Mouse (Mus musculus) retina, postnatal 1 day (tissue): ENCODE measurements around the gene Sp6.

Experiments
- DNase-seq: peaks from one replicate; pipeline ENCODE4 v3.0.0-alpha.2; 2012

Sp6 gene

DNA sequence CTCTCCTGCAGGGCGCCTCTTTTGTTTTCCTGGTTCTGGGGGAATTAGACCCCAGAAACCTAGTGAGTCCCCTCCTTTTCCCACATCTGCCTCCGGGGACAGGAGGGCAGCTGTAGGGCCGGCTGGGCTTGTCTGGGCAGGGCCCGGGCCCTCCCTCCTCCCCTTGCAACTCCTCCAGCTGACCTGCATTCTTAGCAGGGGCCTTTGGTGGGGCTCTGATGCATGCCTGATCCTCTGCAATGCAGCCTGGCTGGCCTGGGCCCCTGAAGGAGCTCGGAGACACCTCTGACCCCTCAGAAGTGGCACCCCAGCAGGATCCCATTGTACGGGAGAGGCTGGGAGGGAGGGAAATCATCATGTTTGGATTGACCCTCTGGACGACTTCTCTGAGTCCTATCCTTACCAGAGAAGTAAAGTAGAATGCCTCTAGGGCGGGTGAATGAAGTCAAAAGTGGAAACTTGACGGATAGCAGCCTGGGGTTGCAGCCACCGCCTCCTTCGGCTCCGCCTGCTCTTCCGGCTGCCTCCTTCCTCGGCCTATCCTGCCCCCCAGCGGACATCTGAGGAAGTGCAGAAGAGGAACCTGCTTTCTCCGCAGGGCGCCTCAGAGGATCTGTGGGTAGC is 12.6 kb downstream of the Sp6 start:
- peak; percentile 90 for DNase-seq

DNA sequence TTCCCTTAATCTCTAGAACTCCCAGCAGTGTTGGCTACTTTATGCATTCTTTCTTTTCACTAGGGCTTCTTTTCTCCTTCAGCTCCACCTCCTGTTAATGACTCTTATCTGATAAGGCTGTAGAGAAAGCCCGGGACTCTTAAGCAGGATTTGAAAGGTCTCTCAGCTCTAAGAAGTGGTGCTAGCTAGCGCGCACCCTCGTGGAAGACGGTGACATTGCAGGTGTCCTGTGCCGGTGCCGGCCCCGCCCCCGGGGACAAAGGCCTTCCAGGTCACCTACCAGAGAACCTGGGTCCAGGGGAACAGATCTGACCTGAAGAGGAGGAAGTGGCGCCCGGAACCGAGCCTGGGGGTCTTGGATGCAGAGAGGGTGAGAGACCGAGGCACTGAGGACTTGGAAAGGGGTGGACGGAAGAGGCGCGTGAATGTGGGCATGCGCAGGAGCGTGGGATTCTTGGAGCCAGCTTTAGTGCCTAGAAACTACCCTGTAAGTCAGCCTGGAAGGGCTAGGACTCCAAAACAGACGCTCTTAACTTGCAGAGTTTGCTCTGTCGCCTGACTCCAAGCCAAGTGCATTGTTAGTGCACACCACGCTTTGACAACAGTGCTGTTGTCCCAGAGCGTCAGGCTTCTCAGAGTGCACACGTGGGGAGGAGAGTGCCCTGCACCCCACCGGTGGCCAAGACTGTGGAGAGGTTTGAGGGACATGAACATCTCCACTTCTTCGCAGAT is 16.7 kb downstream of the Sp6 start, which contains the start of gene Scrn2:
Gene Scrn2, plus strand, starts transcription at position 253 of the 732 bp plus-strand sequence.
- peak; percentile 92 for DNase-seq

DNA sequence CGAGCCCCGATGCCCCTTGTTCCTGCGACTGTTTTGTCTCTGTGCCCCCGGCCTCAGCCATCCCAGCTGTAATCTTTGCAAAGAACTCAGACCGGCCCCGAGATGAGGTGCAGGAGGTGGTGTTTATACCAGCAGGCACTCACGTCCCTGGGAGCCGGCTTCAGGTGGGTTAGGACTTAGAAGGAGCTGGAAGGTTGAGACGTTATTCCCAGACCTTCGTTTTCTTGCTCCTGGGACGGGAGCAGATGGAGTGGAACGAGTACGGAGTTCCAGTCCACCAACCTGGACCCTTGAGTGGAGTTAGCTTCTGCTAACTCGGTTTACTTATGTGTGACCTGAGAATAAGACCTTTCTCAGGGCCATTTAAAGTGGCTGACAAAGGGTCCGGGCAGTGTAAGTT is 17.2 kb downstream of the Sp6 start:
- no peak for DNase-seq

DNA sequence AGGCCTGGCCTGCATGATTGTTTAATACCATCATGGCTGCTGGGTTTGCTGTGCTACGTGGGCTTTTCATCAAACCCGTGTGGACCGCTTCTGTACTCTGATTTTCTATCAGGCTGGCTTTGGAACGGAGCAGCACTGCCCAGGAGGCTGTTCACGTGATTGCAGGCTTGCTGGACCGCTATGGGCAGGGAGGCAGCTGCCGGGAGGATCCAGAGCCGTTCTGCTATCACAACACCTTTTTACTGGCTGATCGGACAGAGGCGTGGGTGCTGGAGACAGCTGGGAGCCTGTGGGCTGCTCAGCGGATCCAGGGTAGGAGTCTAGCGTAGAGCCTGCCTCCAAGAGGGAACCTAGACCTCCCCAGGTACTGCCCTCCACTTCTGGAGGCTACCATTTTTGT is 18.8 kb downstream of the Sp6 start:
- DNase-seq: no peak

- no peak for DNase-seq
Observed at GRCm38 (mm10) chr11:97032499-97032898, 19.3 kb downstream of the Sp6 start.

- no peak for DNase-seq
Observed at GRCm38 (mm10) chr11:97033781-97034180, 20.6 kb downstream of the Sp6 start.

GRCm38 (mm10) chr11:97036141-97036540 is 22.9 kb downstream of the Sp6 start:
- DNase-seq: no peak

- DNase-seq: no peak
Observed at GRCm38 (mm10) chr11:97038881-97039280, 25.7 kb downstream of the Sp6 start.

DNA sequence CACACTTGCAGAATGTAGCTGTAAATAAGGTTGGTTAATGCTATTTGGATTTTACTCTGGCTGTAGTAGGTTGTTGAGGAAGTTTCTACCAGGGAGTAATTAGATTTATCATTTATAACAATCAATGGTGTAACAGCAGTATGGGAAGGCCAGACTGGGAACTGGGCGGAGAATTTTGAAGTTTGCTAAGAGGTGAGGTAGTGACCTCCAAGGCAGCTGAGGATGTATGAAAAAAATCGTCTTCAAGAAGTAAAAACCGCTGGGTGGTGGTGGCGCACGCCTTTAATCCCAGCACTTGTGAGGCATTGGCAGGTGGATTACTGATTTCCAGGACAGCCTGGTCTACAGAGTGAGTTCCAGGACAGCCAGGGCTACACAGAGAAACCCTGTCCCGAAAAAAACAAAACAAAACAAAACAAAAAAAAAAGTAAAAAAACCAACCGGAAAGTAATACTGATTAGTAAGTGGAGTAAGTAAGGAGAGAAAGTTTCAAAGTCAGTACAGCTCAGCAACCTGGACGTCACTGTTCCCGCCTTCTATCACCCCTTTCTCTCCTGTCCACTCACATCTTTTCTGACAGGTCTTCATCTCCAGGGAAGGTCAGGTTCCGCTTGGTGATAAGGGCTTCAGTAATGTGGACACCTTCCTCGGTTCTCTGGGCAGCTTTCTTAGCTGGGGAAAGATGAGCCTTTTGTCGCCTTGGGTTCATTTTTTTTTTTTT is 27.3 kb downstream of the Sp6 start:
- DNase-seq: no peak

DNA sequence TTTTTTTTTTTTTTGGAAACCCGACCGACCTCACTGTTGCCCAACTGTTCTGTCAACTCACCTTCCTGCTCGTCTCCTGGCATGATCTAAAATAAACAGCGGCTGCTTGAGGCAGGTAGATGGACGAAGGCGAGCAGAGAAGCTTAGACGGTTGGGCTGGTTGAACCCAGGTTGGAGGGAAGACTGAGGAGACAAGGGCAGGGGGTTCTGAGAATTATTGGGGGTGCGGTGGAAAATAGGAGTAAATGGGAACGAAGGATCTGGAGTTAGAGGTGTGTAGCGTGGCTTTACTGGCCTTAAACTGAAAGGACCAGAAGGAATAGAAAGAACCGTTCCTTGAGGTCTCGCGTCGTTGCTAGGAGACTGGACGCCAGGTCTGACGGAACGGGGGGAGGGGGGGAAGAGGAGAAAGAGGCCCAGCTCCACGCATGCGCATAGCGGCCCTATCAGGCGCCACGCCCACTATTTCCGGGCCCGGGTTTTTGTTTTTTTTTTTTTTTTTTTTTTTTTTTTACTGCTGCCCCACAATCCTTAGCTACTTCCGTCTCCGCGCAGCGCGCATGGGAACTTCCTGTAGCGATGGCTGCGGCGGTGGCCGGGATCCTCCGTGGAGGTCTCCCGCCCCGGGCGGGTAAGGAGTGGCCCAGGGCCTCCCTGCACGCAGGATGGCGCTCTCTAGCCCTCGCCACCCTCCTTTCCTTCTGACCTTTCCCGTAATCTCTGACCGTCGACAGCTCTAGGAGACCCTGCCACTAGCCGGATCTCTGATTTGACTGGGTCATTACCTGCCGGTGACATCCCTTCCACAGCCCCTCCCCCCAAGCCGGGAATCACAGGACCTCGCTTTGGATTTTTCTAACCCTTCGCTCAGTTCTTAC is 28.1 kb downstream of the Sp6 start, which contains the start of the genes Lrrc46 and Mrpl10:
Gene Lrrc46, minus strand, starts transcription at position 386 of the 878 bp plus-strand sequence.
Gene Mrpl10, plus strand, starts transcription at position 539 of the 878 bp plus-strand sequence.
- peak; percentile 98 for DNase-seq

GRCm38 (mm10) chr11:97044902-97045301 is 31.7 kb downstream of the Sp6 start:
- DNase-seq: no peak

DNA sequence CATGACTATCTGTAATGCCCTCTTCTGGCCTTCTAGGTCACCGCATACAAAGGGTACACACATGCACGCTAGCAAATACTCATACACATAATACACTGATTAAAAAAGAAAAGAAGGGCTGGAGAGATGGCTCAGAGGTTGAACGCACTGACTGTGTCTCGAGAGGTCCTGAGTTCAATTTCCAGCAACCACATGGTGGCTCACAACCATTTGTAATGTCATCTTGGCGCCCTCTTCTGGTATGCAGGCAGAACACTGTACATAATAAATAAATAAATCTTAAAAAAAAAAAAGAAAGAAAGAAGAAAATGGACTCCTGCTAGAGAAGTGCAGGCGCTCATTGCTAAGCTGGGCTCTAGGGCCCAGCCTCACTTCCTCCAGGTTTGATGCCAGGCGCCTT is 32.7 kb downstream of the Sp6 start:
- DNase-seq: peak; percentile 32

DNA sequence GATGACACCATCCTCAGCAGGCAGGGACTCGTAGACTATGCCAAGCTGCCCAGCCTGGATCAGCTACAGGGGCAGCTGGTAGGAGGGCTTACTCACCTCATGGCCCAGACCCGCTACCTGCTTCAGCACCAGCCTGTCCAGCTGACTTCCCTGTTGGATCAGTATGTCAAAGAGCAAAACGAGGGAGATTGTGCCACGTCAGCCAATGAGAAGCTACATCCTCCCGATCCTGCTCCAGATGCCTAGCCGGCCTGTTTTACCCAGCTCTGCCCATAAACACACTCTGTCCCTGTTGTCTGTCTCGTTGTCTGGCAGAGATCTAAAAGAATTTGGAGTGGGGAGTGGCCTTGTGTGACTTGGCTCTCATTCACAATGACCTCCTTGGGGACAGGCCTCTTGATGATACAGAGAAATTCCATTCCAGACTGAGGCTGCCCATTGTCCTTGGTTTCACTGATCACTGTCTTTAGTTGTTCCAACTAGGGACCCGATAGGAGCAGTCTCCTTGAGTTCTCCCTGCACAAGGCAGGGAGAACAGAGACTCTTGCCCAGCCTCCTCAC is 35.0 kb downstream of the Sp6 start:
- DNase-seq: no peak

DNA sequence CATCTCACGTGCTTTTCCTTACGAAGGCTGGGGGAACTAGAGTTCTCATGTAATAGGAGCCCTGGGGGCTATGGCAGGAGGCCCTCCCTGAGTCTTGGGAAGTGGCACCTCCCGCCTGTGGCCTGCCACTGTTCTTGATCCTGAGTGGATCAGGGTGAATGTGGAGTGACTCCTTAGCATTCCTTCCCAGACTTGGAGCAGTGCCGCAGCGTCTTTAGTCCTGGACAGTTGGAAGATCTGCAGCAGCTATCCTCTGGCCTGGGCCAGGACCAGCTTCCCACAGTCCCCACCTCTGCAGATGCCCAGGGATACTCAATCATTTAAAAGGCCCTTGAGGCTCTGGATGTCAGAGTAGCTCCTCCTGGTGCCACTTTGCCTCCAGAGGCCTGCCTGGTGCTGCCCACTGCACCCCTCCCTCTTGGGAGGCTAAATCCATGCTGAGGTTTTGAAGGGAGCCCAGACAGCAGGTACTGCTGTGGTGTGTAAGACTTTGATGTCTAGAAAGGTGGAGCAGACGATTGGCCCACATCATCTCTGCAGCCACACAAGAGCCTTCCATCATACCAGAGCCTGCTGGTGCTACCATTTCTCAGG is 36.4 kb downstream of the Sp6 start:
- DNase-seq: no peak

GRCm38 (mm10) chr11:97050216-97050943 is 37.2 kb downstream of the Sp6 start, which contains the start of gene Osbpl7:
Gene Osbpl7, plus strand, starts transcription at chr11:97050628.
- DNase-seq: peak; percentile 86

- peak; percentile 28 for DNase-seq
Observed at GRCm38 (mm10) chr11:97050944-97051586, 37.9 kb downstream of the Sp6 start.

DNA sequence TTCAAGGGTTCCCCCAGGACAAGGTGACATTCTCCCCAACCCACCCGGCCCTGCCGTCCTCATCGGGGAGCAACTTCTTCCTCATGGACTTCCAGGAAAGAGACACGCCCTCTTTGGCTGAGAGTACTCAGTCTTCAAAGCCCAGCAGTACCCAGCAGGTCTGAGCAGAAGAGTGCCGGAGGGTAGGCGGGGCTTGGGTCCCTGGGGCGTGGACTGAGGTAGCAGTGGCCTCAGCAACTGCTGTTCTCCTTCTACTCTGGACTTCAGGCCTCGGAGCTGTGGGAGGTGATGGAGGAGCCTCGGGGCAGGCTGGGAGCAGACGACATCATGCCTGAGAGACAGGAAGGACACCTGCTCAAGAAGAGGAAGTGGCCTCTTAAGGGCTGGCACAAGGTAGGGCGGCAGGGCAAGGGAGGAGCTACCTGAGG is 39.0 kb downstream of the Sp6 start:
- no peak for DNase-seq

GRCm38 (mm10) chr11:97063274-97063920 is 50.2 kb downstream of the Sp6 start:
- no peak for DNase-seq

GRCm38 (mm10) chr11:97063921-97064295 is 50.7 kb downstream of the Sp6 start:
- no peak for DNase-seq
